Mouse (Mus musculus): ENCODE data around the gene Trim28. TPM values are rescaled to one million over a fixed set of nuclear protein-coding genes. Genes with fewer than 3 reads are reported as not detected.

Gene Trim28
- polyA plus RNA-seq, 1 experiment, result 516 TPM

DNA sequence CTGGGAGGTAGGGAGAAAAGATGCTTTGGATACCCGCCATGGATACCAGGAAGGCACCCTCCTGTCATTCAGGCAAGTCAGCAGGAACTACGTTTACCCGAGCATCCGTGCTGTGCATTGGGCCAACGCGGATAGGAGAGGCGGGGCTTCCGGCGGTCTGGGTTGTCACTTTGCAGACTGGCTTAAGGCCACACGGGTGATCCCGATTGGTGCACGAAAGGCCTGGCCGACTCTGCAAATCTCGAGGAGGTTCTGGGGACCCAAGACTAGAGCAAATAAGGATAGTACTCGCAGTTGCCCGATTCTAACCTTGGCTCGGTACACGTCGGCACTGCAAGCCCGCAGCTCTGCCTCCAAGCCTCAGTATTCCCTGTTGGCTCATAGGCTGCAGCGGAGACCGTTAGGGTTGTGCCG is 33.2 kb upstream of the Trim28 start, which contains the start of gene Zfp324:
Gene Zfp324 (plus strand): TSS at position 161 of the 414 bp plus-strand sequence.
- H3K27me3 ChIP-seq (ENCODE audit: control insufficient read depth, insufficient read depth, low read length), result no peaks in the 10 kb centered on the region
- H3K36me3 ChIP-seq (ENCODE audit: control insufficient read depth, insufficient read depth, low read length), result no peaks in the 10 kb centered on the region
- peak within 1 kb of the TSS; percentile 74 for H3K4me3 ChIP-seq (ENCODE audit: control insufficient read depth, low read depth, low read length)
- peak; percentile 60 for TF ChIP-seq POLR2A (IDR thresholded peaks at IDR 0.05; ENCODE audit: control insufficient read depth, low read depth, low read length)
- TF ChIP-seq CTCF (IDR thresholded peaks at IDR 0.05; ENCODE audit: control insufficient read depth, insufficient read depth, insufficient replicate concordance, low read depth, low read length), result no peak
- H3K27ac ChIP-seq (ENCODE audit: control insufficient read depth, insufficient read depth, low read depth, low read length), result peak within 1 kb of the TSS; percentile 46; the same call in 1 of the 2 replicates
- H3K4me1 ChIP-seq (ENCODE audit: control insufficient read depth, insufficient read depth, low read length), result peaks cover 5% of the 10 kb centered on the region; the same call in 1 of the 2 replicates

DNA sequence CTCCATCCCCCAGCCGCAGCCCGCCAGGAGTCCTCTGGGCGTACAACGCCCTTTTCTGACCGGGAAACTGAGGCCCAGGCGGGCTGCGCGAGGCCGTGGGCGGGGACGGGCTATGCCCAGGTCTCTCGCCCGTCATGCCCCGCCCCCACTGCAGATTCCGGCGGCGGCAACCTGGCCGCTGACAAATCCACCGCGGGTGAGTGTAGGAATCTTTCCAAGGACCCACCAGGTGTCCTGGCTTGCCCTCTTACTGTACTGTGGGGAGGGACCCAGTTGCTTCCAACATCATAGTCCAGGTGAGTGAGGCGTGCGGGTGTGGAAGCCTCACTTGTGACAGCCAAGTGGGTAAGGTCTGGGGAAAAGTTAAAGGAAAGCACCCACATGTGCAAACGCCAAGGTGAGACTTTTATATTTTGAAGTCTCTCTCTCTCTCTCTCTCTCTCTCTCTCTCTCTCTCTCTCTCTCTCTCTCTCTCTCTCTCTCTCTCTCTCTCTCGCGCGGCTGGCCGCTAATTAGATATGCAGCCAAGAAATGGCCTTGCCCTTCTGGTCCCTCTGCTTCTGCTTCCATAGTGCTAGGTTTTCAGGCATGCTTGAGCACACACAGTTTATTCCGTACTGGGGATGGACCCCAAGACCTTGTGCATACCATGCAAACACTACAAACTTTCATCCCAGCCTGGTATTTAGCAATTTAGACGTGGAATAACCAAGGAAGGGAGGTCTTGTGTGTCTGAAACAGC is 32.6 kb upstream of the Trim28 start:
- H3K27me3 ChIP-seq (ENCODE audit: control insufficient read depth, insufficient read depth, low read length), result no peaks in the 10 kb centered on the region
- TF ChIP-seq POLR2A (IDR thresholded peaks at IDR 0.05; ENCODE audit: control insufficient read depth, low read depth, low read length) (no peak), CTCF (IDR thresholded peaks at IDR 0.05; ENCODE audit: control insufficient read depth, insufficient read depth, insufficient replicate concordance, low read depth, low read length) (no peak)
- peaks cover 5% of the 10 kb centered on the region; the same call in 1 of the 2 replicates for H3K4me1 ChIP-seq (ENCODE audit: control insufficient read depth, insufficient read depth, low read length)
- H3K4me3 ChIP-seq (ENCODE audit: control insufficient read depth, low read depth, low read length), result peak overlapping the region; percentile 74
- peak overlapping the region; percentile 46; the same call in 1 of the 2 replicates for H3K27ac ChIP-seq (ENCODE audit: control insufficient read depth, insufficient read depth, low read depth, low read length)
- no peaks in the 10 kb centered on the region for H3K36me3 ChIP-seq (ENCODE audit: control insufficient read depth, insufficient read depth, low read length)

GRCm38 (mm10) chr7:12970906-12971305 is 28.0 kb upstream of the Trim28 start:
- Histone ChIP-seq H3K27me3 (ENCODE audit: control insufficient read depth, insufficient read depth, low read length) (no peaks in the 10 kb centered on the region), H3K36me3 (ENCODE audit: control insufficient read depth, insufficient read depth, low read length) (no peaks in the 10 kb centered on the region), H3K4me1 (ENCODE audit: control insufficient read depth, insufficient read depth, low read length) (peaks cover 4% of the 10 kb centered on the region; the same call in 1 of the 2 replicates), H3K27ac (ENCODE audit: control insufficient read depth, insufficient read depth, low read depth, low read length) (no peak overlapping the region), H3K4me3 (ENCODE audit: control insufficient read depth, low read depth, low read length) (no peak overlapping the region)
- TF ChIP-seq POLR2A (IDR thresholded peaks at IDR 0.05; ENCODE audit: control insufficient read depth, low read depth, low read length) (peak; percentile 7; the same call in 1 of the 2 replicates), CTCF (IDR thresholded peaks at IDR 0.05; ENCODE audit: control insufficient read depth, insufficient read depth, insufficient replicate concordance, low read depth, low read length) (no peak)

DNA sequence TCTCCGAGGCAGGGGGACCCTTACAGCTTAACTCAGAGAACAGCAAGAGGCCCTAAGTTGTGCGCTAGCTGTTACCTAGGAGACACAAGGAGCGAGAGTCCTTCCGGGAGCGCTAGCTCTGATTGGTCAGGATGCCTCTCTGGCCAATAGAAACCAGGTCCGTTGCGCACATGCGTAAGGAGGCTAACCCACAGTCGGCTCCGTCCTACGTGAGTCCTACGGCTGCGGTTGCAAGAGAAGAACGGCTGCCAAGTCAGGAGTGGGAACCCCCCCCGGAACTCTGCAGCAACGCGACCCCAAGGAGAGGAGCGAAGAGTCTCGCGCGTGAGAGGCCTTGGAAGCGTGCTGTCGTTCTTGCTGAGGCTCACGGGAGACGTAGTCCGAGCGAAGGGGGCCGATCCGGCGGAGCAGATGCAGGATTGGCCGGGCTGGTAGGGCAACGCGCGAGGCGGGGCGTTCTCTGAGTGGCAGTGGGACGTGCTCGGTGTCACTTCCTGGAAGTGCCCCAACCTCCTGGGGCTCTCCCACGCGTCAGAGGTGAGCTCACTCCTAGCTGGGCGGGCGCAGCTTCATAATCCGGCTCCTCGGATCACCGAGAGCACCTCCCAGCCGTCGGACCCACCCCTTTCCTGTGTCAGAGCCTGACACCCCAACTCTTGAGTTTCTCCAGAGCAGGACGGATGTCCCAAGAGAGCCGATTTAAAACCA is 21.1 kb upstream of the Trim28 start, which contains the start of gene Zfp446:
Gene Zfp446 (plus strand): TSS at position 167 of the 708 bp plus-strand sequence.
- no peaks in the 10 kb centered on the region; the same call in 1 of the 2 replicates for H3K36me3 ChIP-seq (ENCODE audit: control insufficient read depth, insufficient read depth, low read length)

DNA sequence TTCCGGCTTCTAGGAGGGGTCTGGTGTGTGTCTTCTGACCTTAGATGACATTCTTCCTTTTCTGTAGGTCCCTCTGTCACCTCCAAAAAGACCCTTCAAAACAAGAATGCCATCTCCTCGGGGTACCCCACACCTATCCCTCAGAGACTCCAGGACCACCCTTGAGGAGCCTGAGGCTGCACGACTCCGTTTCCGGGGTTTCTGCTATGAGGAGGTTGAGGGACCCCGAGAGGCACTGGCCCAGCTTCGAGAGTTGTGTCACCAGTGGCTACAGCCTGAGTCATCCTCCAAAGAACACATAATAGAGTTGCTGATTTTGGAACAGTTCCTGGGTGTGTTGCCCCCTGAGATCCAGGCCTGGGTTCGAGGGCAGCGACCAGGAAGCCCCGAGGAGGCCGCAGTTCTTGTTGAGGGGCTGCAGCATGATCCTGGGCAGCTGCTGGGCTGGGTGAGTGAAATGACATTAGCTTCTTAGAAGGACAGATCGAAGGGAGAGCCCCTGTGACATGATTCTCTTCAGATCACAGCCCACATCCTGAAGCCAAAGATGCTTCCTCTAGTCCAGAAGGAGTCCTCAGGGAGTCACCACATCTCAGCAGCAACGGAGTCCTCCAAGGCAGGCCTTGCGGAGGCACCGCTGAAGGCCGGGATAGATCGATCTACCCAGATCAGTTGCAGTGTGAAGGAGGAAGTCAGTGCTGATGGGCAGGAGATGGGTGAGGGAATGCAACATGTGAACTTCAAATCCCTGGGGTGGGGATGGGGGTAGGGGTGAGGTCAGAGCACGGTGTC is 19.8 kb upstream of the Trim28 start:
- Histone ChIP-seq H3K36me3 (ENCODE audit: control insufficient read depth, insufficient read depth, low read length) (no peaks in the 10 kb centered on the region; the same call in 1 of the 2 replicates), H3K4me1 (ENCODE audit: control insufficient read depth, insufficient read depth, low read length) (peaks cover 9% of the 10 kb centered on the region), H3K27me3 (ENCODE audit: control insufficient read depth, insufficient read depth, low read length) (no peaks in the 10 kb centered on the region), H3K4me3 (ENCODE audit: control insufficient read depth, low read depth, low read length) (peak overlapping the region; percentile 91), H3K27ac (ENCODE audit: control insufficient read depth, insufficient read depth, low read depth, low read length) (no peak overlapping the region)
- TF ChIP-seq POLR2A (IDR thresholded peaks at IDR 0.05; ENCODE audit: control insufficient read depth, low read depth, low read length), result no peak

More for the DNA sequence above, 21.1 kb upstream of the Trim28 start, which contains the start of gene Zfp446:
- H3K27me3 ChIP-seq (ENCODE audit: control insufficient read depth, insufficient read depth, low read length), result no peaks in the 10 kb centered on the region
- peak within 1 kb of the TSS; percentile 91 for H3K4me3 ChIP-seq (ENCODE audit: control insufficient read depth, low read depth, low read length)
- TF ChIP-seq POLR2A (IDR thresholded peaks at IDR 0.05; ENCODE audit: control insufficient read depth, low read depth, low read length), result peak; percentile 60
- no peak for TF ChIP-seq CTCF (IDR thresholded peaks at IDR 0.05; ENCODE audit: control insufficient read depth, insufficient read depth, insufficient replicate concordance, low read depth, low read length)
- peaks cover 9% of the 10 kb centered on the region for H3K4me1 ChIP-seq (ENCODE audit: control insufficient read depth, insufficient read depth, low read length)
- H3K27ac ChIP-seq (ENCODE audit: control insufficient read depth, insufficient read depth, low read depth, low read length), result peak within 1 kb of the TSS; percentile 95

DNA sequence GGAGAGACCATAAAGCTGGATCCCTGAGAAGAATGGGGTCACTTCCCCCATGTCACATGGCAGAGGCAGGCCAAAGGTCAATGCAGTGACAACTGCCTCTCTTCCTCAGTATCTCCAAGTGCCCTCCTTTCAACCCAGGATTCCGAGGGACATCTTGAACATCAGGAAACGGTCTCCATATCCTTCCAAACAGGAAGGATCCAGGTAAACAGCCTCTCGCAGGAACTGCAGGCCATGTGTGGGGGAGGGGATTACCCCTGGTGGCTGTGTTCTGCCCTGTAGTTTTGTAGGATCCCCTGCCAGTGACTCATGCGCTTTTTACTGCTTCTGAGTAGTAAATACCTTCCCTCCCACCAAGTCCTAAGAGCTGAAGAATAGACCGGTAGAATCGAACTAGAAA is 19.1 kb upstream of the Trim28 start:
- H3K4me1 ChIP-seq (ENCODE audit: control insufficient read depth, insufficient read depth, low read length), result peaks cover 9% of the 10 kb centered on the region
- no peak overlapping the region for H3K27ac ChIP-seq (ENCODE audit: control insufficient read depth, insufficient read depth, low read depth, low read length)
- no peak for TF ChIP-seq CTCF (IDR thresholded peaks at IDR 0.05; ENCODE audit: control insufficient read depth, insufficient read depth, insufficient replicate concordance, low read depth, low read length)
- TF ChIP-seq POLR2A (IDR thresholded peaks at IDR 0.05; ENCODE audit: control insufficient read depth, low read depth, low read length), result no peak
- no peak overlapping the region for H3K4me3 ChIP-seq (ENCODE audit: control insufficient read depth, low read depth, low read length)
- H3K36me3 ChIP-seq (ENCODE audit: control insufficient read depth, insufficient read depth, low read length), result no peaks in the 10 kb centered on the region; the same call in 1 of the 2 replicates
- H3K27me3 ChIP-seq (ENCODE audit: control insufficient read depth, insufficient read depth, low read length), result no peaks in the 10 kb centered on the region

Data from testis, adult 2 months (tissue).